Mouse (Mus musculus) lung, postnatal 0 days (tissue): ENCODE data around the gene Mllt3. TPM values are rescaled to one million over a fixed set of nuclear protein-coding genes. Genes with fewer than 3 reads are reported as not detected.

Source experiments
- ATAC-seq: fragments of 200-750 bp; cut with Nextera tagmentation; 2 replicates; pipeline ENCODE4 v1.8.0; 2017; ENCODE audit warnings: moderate library complexity
- DNase-seq: peaks from one replicate; pipeline ENCODE4 v3.0.0-alpha.2; 2016; ENCODE audit warnings: low spot score
- H3K27ac ChIP-seq: fragments of 300-500 bp; sonication (generic); 2 replicates; pipeline ENCODE4 v1.5.1; 2014; ENCODE audit warnings: antibody characterized with exemption, mild to moderate bottlenecking, low read length, mixed read lengths
- H3K27me3 ChIP-seq: fragments of 300-500 bp; sonication (generic); replicated peaks from 2 replicates; pipeline ENCODE4 v1.6.1; 2014; ENCODE audit warnings: low read length, mixed read lengths; ENCODE audit not compliant: insufficient read depth
- H3K36me3 ChIP-seq: fragments of 300-500 bp; sonication (generic); 2 replicates; pipeline ENCODE4 v1.6.1; 2014; ENCODE audit warnings: low read length, mixed read lengths; ENCODE audit not compliant: insufficient read depth
- H3K4me1 ChIP-seq: fragments of 300-500 bp; sonication (generic); 2 replicates; pipeline ENCODE4 v1.6.1; 2014; ENCODE audit warnings: antibody characterized with exemption, low read depth, low read length, mixed read lengths; ENCODE audit not compliant: insufficient read depth
- H3K4me2 ChIP-seq: fragments of 300-500 bp; sonication (generic); replicated peaks from 2 replicates; pipeline ENCODE4 v1.6.1; 2014; ENCODE audit warnings: low read depth, mild to moderate bottlenecking, low read length, moderate library complexity, mixed read lengths
- H3K4me3 ChIP-seq: fragments of 300-500 bp; sonication (generic); 2 replicates; pipeline ENCODE4 v1.5.1; 2014; ENCODE audit warnings: low read depth, low read length
- H3K9ac ChIP-seq: fragments of 300-500 bp; sonication (generic); replicated peaks from 2 replicates; pipeline ENCODE4 v1.6.1; 2014; ENCODE audit warnings: low read depth, mild to moderate bottlenecking
- H3K9me3 ChIP-seq: fragments of 300-500 bp; sonication (generic); 2 replicates; pipeline ENCODE4 v1.6.1; 2016; ENCODE audit warnings: low read length, mixed read lengths
- CTCF ChIP-seq: IDR thresholded peaks from 2 replicates; pipeline ENCODE4 v1.5.1; 2016; ENCODE audit warnings: antibody characterized with exemption, mild to moderate bottlenecking
- EP300 ChIP-seq: IDR thresholded peaks from 2 replicates; pipeline ENCODE4 v1.6.1; 2016; ENCODE audit warnings: antibody characterized with exemption, mild to moderate bottlenecking, control low read depth
- WGBS: fragments of 180-500 bp; shearing (Covaris S2); extraction: QIAGEN DNeasy Blood & Tissue Kit; methylation state at CpG from one replicate; pipeline ENCODE4 v1.1.7; 2014; 5-methylcytosine and 5-hydroxymethylcytosine counted together
- polyA plus RNA-seq: library from polyadenylated mRNA; unstranded; fragments of >200 nt; fragmentation: Nextera tagmentation; extraction: Ambion mirVana; gene quantifications from 2 replicates; pipeline ENCODE4 v1.2.1, GENCODE M21; 2015

Mllt3 gene
- polyA plus RNA-seq, 1 experiment from 2014 or later, result 32.7 TPM

DNA sequence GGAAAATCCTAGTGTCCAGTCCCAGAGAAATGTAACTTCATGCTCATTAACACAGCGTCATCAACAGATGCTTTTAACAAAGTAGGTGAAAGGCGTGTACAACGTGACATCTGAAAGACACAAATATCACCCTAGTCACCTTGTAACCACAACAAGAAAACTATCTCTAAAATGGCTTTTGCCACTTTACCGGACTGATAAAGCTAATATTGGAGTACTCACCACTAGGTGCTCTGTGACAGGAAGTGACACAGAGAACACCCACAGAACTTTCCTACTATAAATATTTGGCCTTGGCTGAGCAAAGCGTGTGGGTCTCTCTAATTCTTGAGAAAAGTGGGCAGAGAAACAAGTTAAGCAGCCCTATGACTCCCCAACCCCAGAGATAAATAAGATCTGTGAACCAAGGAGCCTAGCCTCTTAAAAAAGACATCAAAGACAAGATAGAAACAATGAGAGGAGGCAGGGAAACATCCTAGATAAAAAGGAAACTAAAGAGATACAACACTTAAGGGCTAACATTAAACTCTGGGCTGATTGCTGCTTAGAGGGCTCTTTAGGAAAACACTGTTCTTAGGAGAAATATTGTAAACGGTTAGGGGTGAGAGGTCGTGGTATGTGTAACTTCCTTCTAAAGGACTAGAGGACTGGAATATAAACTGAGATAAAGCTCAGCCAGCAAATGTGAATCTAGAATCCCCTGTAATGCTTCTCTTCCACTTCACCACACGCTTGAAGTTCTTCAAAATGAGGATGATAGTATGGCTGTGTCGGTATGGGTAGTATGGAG is 29.8 kb downstream of the Mllt3 start:
- Histone ChIP-seq H3K9me3 (no peaks in the 10 kb centered on the region), H3K27me3 (no peaks in the 10 kb centered on the region), H3K4me2 (no peak overlapping the region; the same call in 1 of the 2 replicates), H3K27ac (peak overlapping the region; percentile 47; the same call in 1 of the 2 replicates), H3K4me1 (peaks cover 6% of the 10 kb centered on the region; the same call in 1 of the 2 replicates), H3K4me3 (no peak overlapping the region), H3K9ac (no peak overlapping the region), H3K36me3 (no peaks in the 10 kb centered on the region)
- TF ChIP-seq EP300 (no peak), CTCF (peak; percentile 37)
- peak; percentile 31 for DNase-seq
- ATAC-seq, result no peak
- WGBS, result 26% methylated on average over 9 of the region's 9 CpGs

DNA sequence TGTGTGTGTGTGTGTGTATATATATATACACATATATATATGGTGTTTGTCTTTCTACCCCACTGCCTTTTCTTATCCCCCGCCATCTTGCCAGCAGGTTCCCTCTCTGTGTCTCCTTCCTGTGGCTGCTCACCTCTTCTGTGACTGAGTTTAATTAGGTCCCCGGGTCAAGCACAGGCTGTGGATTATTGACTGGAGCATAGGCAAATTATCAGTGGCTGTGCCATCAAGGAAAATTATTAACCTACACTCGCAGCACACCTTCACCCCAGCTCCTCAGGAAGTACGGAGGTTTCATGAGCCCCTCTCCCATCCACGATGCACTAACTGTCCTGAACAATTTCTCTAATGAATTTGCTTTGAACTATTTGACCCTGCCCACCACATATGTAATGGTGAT is 41.5 kb downstream of the Mllt3 start:
- WGBS, result 80% methylated on average over 5 of the region's 5 CpGs
- TF ChIP-seq EP300 (no peak), CTCF (no peak)
- no peak for DNase-seq
- H3K27ac ChIP-seq, result no peak overlapping the region
- no peaks in the 10 kb centered on the region for H3K27me3 ChIP-seq
- no peak overlapping the region for H3K4me2 ChIP-seq
- H3K4me3 ChIP-seq, result no peak overlapping the region
- no peaks in the 10 kb centered on the region for H3K9me3 ChIP-seq
- no peak for ATAC-seq
- H3K9ac ChIP-seq, result no peak overlapping the region
- no peaks in the 10 kb centered on the region; the same call in 1 of the 2 replicates for H3K4me1 ChIP-seq
- no peaks in the 10 kb centered on the region for H3K36me3 ChIP-seq

DNA sequence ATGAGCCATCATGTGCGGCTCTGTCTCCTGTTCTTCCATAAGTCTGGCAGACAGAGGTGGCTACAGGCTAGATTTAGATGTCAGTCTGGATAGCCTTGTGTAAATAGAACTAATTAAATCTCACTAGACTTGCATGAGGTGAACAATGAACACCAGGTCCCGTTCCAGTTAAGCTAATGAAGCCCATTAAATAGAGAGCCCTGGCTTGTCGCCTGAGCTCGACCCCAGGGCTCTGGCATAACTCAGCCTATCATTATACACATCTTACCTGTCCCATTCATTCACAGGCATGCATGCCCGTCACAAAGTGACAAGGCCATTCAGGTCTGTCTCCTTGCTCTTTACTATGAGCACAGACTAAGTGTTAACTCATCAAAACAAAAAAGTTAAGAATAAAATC is 42.2 kb downstream of the Mllt3 start:
- 86% methylated on average over 5 of the region's 5 CpGs for WGBS
- DNase-seq, result no peak
- Histone ChIP-seq H3K27me3 (no peaks in the 10 kb centered on the region), H3K27ac (no peak overlapping the region), H3K36me3 (no peaks in the 10 kb centered on the region), H3K9me3 (no peaks in the 10 kb centered on the region), H3K4me2 (no peak overlapping the region), H3K4me3 (no peak overlapping the region), H3K4me1 (no peaks in the 10 kb centered on the region; the same call in 1 of the 2 replicates), H3K9ac (no peak overlapping the region)
- TF ChIP-seq EP300 (no peak), CTCF (no peak)
- ATAC-seq, result no peak

DNA sequence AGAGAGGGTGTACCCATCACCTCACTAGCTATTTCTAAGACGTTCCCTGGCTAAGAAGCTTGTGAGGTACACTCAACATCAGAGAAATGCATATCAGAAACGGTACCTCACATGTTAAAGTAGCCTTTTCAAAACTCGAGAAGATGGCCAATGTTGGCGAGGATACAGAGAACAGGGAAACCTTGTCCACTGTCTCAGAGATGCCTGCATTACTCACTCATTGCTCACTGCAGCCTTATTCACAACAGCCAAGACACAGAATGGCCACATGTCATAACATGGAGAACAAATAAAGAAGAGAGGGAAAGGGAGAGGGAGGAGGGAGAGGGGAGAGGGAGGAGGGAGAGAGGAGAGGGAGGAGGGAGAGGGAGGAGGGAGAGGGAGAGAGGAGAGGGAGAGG is 47.9 kb downstream of the Mllt3 start:
- 42% methylated on average over 4 of the region's 4 CpGs for whole genome bisulfite sequencing
- no peak overlapping the region for H3K9ac ChIP-seq
- H3K4me1 ChIP-seq, result peaks cover 6% of the 10 kb centered on the region; the same call in 1 of the 2 replicates
- no peak for TF ChIP-seq CTCF
- no peak for TF ChIP-seq EP300
- peak overlapping the region; percentile 79 for H3K27ac ChIP-seq
- no peak overlapping the region for H3K4me3 ChIP-seq
- H3K36me3 ChIP-seq, result no peaks in the 10 kb centered on the region
- H3K9me3 ChIP-seq, result no peaks in the 10 kb centered on the region
- H3K27me3 ChIP-seq, result no peaks in the 10 kb centered on the region
- ATAC-seq (peak; percentile 18; the same call in 1 of the 2 replicates), DNase-seq (no peak)
- no peak overlapping the region for H3K4me2 ChIP-seq

DNA sequence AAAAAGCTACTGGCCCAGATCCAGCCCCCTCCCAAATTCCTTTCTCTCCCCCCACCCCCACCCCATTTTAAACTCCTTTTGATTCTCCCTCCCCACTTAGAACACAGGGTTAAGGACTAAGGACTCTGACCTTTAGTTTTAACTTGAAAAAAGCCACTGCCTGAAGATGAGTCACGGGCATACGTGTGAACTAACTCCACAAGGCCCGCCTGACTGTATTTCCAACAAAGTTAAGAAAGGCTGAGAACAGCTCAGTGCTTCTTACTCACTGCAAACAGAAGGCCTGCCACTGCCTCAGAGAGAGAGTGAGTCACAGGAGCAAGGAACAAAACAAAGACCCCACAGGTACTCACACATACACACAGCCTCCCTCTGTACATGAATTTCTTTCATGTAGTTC is 48.6 kb downstream of the Mllt3 start:
- 23% methylated on average over 3 of the region's 3 CpGs for whole genome bisulfite sequencing
- Histone ChIP-seq H3K4me2 (peak overlapping the region; percentile 14; the same call in 1 of the 2 replicates), H3K36me3 (no peaks in the 10 kb centered on the region), H3K9me3 (no peaks in the 10 kb centered on the region), H3K4me1 (peaks cover 6% of the 10 kb centered on the region; the same call in 1 of the 2 replicates), H3K27me3 (no peaks in the 10 kb centered on the region), H3K27ac (peak overlapping the region; percentile 79), H3K4me3 (no peak overlapping the region), H3K9ac (no peak overlapping the region)
- ATAC-seq (peak; percentile 92), DNase-seq (peak; percentile 95)
- TF ChIP-seq CTCF (no peak), EP300 (0 out of 2 replicates have a peak, but pooled peaks have one; percentile 19)

DNA sequence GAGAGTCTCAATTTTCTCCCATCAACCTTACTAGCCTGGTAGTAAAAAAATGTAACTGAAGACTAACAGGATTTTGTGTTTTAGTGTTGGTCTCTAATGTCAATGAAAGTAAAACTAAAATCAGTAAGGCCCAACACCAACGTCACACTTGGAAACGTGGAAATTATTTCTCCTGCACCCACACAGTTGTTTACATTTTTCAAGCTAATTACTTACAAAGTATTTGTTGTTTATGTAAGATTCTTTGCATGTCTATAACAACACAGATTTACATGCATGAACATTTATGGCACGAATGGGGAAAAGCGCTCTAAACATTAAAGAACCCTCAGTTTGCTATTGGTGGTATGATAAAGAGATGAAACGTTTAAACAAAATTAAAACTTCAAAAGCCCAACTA is 49.1 kb downstream of the Mllt3 start:
- H3K27me3 ChIP-seq, result no peaks in the 10 kb centered on the region
- WGBS, result 35% methylated on average over 5 of the region's 5 CpGs
- peaks cover 6% of the 10 kb centered on the region; the same call in 1 of the 2 replicates for H3K4me1 ChIP-seq
- H3K27ac ChIP-seq, result peak overlapping the region; percentile 79
- no peak overlapping the region for H3K9ac ChIP-seq
- H3K36me3 ChIP-seq, result no peaks in the 10 kb centered on the region
- no peaks in the 10 kb centered on the region for H3K9me3 ChIP-seq
- DNase-seq (no peak), ATAC-seq (no peak)
- H3K4me2 ChIP-seq, result peak overlapping the region; percentile 14
- no peak for TF ChIP-seq EP300
- no peak overlapping the region for H3K4me3 ChIP-seq
